Mouse (Mus musculus): ENCODE data around the gene Cd47. TPM values are rescaled to one million over a fixed set of nuclear protein-coding genes. Genes with fewer than 3 reads are reported as not detected.
A peak's percentile ranks its signal among the peaks of the same experiment; 100 is the strongest.

The Cd47 gene
- polyA plus RNA-seq, 1 experiment: 8.1 TPM

- H3K4me1 ChIP-seq (ENCODE audit: control insufficient read depth, insufficient read depth, low read length): peaks cover 5% of the 10 kb centered on the region
- no peak for TF ChIP-seq CTCF (IDR thresholded peaks at IDR 0.05; ENCODE audit: control insufficient read depth, insufficient read depth, insufficient replicate concordance, low read depth, low read length)
- TF ChIP-seq POLR2A (IDR thresholded peaks at IDR 0.05; ENCODE audit: control insufficient read depth, low read depth, low read length): no peak
- H3K27me3 ChIP-seq (ENCODE audit: control insufficient read depth, insufficient read depth, low read length): no peaks in the 10 kb centered on the region
- no peak overlapping the region for H3K4me3 ChIP-seq (ENCODE audit: control insufficient read depth, low read depth, low read length)
- no peaks in the 10 kb centered on the region for H3K36me3 ChIP-seq (ENCODE audit: control insufficient read depth, insufficient read depth, low read length)
- H3K27ac ChIP-seq (ENCODE audit: control insufficient read depth, insufficient read depth, low read depth, low read length): no peak overlapping the region
Observed at GRCm38 (mm10) chr16:49801399-49801798, 1.1 kb downstream of the Cd47 start.

GRCm38 (mm10) chr16:49802993-49803392, 2.7 kb downstream of the Cd47 start:
- H3K4me1 ChIP-seq (ENCODE audit: control insufficient read depth, insufficient read depth, low read length): peaks cover 5% of the 10 kb centered on the region
- H3K27ac ChIP-seq (ENCODE audit: control insufficient read depth, insufficient read depth, low read depth, low read length): no peak overlapping the region
- no peaks in the 10 kb centered on the region for H3K36me3 ChIP-seq (ENCODE audit: control insufficient read depth, insufficient read depth, low read length)
- TF ChIP-seq CTCF (IDR thresholded peaks at IDR 0.05; ENCODE audit: control insufficient read depth, insufficient read depth, insufficient replicate concordance, low read depth, low read length) (no peak), POLR2A (IDR thresholded peaks at IDR 0.05; ENCODE audit: control insufficient read depth, low read depth, low read length) (no peak)
- no peaks in the 10 kb centered on the region for H3K27me3 ChIP-seq (ENCODE audit: control insufficient read depth, insufficient read depth, low read length)
- no peak overlapping the region for H3K4me3 ChIP-seq (ENCODE audit: control insufficient read depth, low read depth, low read length)

GRCm38 (mm10) chr16:49803932-49804461, 3.7 kb downstream of the Cd47 start:
- no peak overlapping the region for H3K27ac ChIP-seq (ENCODE audit: control insufficient read depth, insufficient read depth, low read depth, low read length)
- TF ChIP-seq CTCF (IDR thresholded peaks at IDR 0.05; ENCODE audit: control insufficient read depth, insufficient read depth, insufficient replicate concordance, low read depth, low read length) (no peak), POLR2A (IDR thresholded peaks at IDR 0.05; ENCODE audit: control insufficient read depth, low read depth, low read length) (no peak)
- no peaks in the 10 kb centered on the region for H3K27me3 ChIP-seq (ENCODE audit: control insufficient read depth, insufficient read depth, low read length)
- peak overlapping the region; percentile 2; the same call in 1 of the 2 replicates for H3K4me3 ChIP-seq (ENCODE audit: control insufficient read depth, low read depth, low read length)
- H3K4me1 ChIP-seq (ENCODE audit: control insufficient read depth, insufficient read depth, low read length): peaks cover 5% of the 10 kb centered on the region
- H3K36me3 ChIP-seq (ENCODE audit: control insufficient read depth, insufficient read depth, low read length): no peaks in the 10 kb centered on the region

- H3K4me1 ChIP-seq (ENCODE audit: control insufficient read depth, insufficient read depth, low read length): peaks cover 5% of the 10 kb centered on the region
- H3K27me3 ChIP-seq (ENCODE audit: control insufficient read depth, insufficient read depth, low read length): no peaks in the 10 kb centered on the region
- TF ChIP-seq CTCF (IDR thresholded peaks at IDR 0.05; ENCODE audit: control insufficient read depth, insufficient read depth, insufficient replicate concordance, low read depth, low read length): no peak
- no peak for TF ChIP-seq POLR2A (IDR thresholded peaks at IDR 0.05; ENCODE audit: control insufficient read depth, low read depth, low read length)
- no peak overlapping the region for H3K4me3 ChIP-seq (ENCODE audit: control insufficient read depth, low read depth, low read length)
- no peaks in the 10 kb centered on the region for H3K36me3 ChIP-seq (ENCODE audit: control insufficient read depth, insufficient read depth, low read length)
- H3K27ac ChIP-seq (ENCODE audit: control insufficient read depth, insufficient read depth, low read depth, low read length): no peak overlapping the region
Observed at GRCm38 (mm10) chr16:49806920-49807319, 6.6 kb downstream of the Cd47 start.

GRCm38 (mm10) chr16:49807419-49807841, 7.1 kb downstream of the Cd47 start:
- Histone ChIP-seq H3K4me1 (ENCODE audit: control insufficient read depth, insufficient read depth, low read length) (peaks cover 5% of the 10 kb centered on the region), H3K27ac (ENCODE audit: control insufficient read depth, insufficient read depth, low read depth, low read length) (no peak overlapping the region), H3K36me3 (ENCODE audit: control insufficient read depth, insufficient read depth, low read length) (no peaks in the 10 kb centered on the region), H3K4me3 (ENCODE audit: control insufficient read depth, low read depth, low read length) (no peak overlapping the region), H3K27me3 (ENCODE audit: control insufficient read depth, insufficient read depth, low read length) (no peaks in the 10 kb centered on the region)
- TF ChIP-seq POLR2A (IDR thresholded peaks at IDR 0.05; ENCODE audit: control insufficient read depth, low read depth, low read length): no peak
- TF ChIP-seq CTCF (IDR thresholded peaks at IDR 0.05; ENCODE audit: control insufficient read depth, insufficient read depth, insufficient replicate concordance, low read depth, low read length): no peak

- no peak for TF ChIP-seq POLR2A (IDR thresholded peaks at IDR 0.05; ENCODE audit: control insufficient read depth, low read depth, low read length)
- TF ChIP-seq CTCF (IDR thresholded peaks at IDR 0.05; ENCODE audit: control insufficient read depth, insufficient read depth, insufficient replicate concordance, low read depth, low read length): no peak
- Histone ChIP-seq H3K4me1 (ENCODE audit: control insufficient read depth, insufficient read depth, low read length) (peaks cover 5% of the 10 kb centered on the region), H3K27ac (ENCODE audit: control insufficient read depth, insufficient read depth, low read depth, low read length) (no peak overlapping the region), H3K36me3 (ENCODE audit: control insufficient read depth, insufficient read depth, low read length) (no peaks in the 10 kb centered on the region), H3K27me3 (ENCODE audit: control insufficient read depth, insufficient read depth, low read length) (no peaks in the 10 kb centered on the region), H3K4me3 (ENCODE audit: control insufficient read depth, low read depth, low read length) (no peak overlapping the region)
Observed at GRCm38 (mm10) chr16:49807862-49808430, 7.6 kb downstream of the Cd47 start.

- TF ChIP-seq POLR2A (IDR thresholded peaks at IDR 0.05; ENCODE audit: control insufficient read depth, low read depth, low read length) (no peak), CTCF (IDR thresholded peaks at IDR 0.05; ENCODE audit: control insufficient read depth, insufficient read depth, insufficient replicate concordance, low read depth, low read length) (no peak)
- H3K27me3 ChIP-seq (ENCODE audit: control insufficient read depth, insufficient read depth, low read length): no peaks in the 10 kb centered on the region
- H3K36me3 ChIP-seq (ENCODE audit: control insufficient read depth, insufficient read depth, low read length): no peaks in the 10 kb centered on the region
- H3K4me1 ChIP-seq (ENCODE audit: control insufficient read depth, insufficient read depth, low read length): no peaks in the 10 kb centered on the region
- no peak overlapping the region for H3K27ac ChIP-seq (ENCODE audit: control insufficient read depth, insufficient read depth, low read depth, low read length)
- no peak overlapping the region for H3K4me3 ChIP-seq (ENCODE audit: control insufficient read depth, low read depth, low read length)
Observed at GRCm38 (mm10) chr16:49811897-49812296, 11.6 kb downstream of the Cd47 start.

Measured in testis, adult 2 months (tissue).